Mouse (Mus musculus): ENCODE results near the gene Gm4836. TPM values are rescaled to one million over a fixed set of nuclear protein-coding genes. Genes with fewer than 3 reads are reported as not detected.

The Gm4836 gene
- total RNA-seq (2023) = not detected in 2 replicates

DNA sequence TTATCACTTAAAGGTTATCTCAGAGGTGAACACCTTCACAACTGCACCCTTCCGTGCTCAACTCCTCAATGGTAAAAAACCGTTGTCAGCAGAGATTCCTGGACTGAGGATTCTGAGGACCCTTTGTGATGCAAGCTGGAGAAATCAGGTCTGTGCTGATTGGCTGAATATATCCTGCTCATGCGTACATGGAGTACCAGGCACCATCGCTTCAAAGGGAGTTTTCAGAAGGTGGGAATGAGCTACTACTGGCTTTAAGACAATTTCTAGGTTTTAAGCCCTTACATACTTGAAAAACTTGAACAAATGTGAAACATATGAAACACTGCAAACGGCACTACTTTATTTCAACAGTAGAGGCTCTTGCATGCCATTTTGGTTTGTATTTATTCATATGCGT lies at the start of gene Gm4836:
Gene Gm4836, minus strand, starts transcription at position 101 of the 400 bp plus-strand sequence.

